26 mouse cellular contexts compared by ENCODE assay signal in the genomic region with DNA sequence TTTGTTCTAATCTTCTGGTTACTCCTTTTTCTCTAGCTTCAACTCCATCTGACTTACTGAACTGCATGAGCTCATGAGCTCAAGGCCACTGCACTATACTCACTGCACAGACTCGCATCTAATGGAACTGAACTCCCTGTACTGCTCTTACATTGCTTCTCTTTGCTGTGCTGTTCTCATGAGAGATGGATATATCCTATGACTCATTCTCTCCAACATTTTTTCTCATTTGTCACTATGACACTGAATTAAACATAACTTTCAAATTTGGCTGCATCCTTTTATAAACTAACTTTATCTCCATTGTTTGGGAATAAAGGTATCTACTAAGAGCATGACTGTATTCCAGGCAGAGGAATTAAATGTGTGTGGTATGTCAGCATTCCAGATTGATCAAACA.
"Had no signal": no experiment of that assay in that cellular context is flagged by ENCODE, and none has a peak within 500 bp of the region (broad histone marks: within the 10 kb centered on the region; RNA-seq: fewer than 3 reads in every experiment).

No protein-coding gene starts in this region.

- H3K36me3 ChIP-seq: heart, embryonic 13.5 days; heart, embryonic 15.5 days; hindbrain, embryonic 13.5 days; hindbrain, embryonic 15.5 days; kidney, embryonic 15.5 days; limb, embryonic 13.5 days; limb, embryonic 15.5 days; liver, embryonic 12.5 days had no signal

- H3K9ac ChIP-seq: heart, embryonic 13.5 days; heart, embryonic 15.5 days; hindbrain, embryonic 13.5 days; hindbrain, embryonic 15.5 days; kidney, embryonic 15.5 days; limb, embryonic 13.5 days; limb, embryonic 15.5 days; liver, embryonic 12.5 days; liver, embryonic 14.5 days had no signal

- H3K4me2 ChIP-seq: heart, embryonic 11.5 days; heart, embryonic 13.5 days; heart, embryonic 15.5 days; hindbrain, embryonic 13.5 days; hindbrain, embryonic 15.5 days; kidney, embryonic 15.5 days; limb, embryonic 13.5 days; limb, embryonic 15.5 days; liver, embryonic 12.5 days had no signal

- H3K27ac ChIP-seq: heart, adult 2 months; heart, embryonic 13.5 days; heart, embryonic 15.5 days; hindbrain, embryonic 13.5 days; hindbrain, embryonic 15.5 days; hindbrain, postnatal 0 days; kidney, embryonic 15.5 days; kidney, postnatal 0 days; limb, embryonic 13.5 days; limb, embryonic 15.5 days; liver, embryonic 12.5 days; liver, embryonic 14.5 days had no signal

- H3K4me1 ChIP-seq: heart, embryonic 13.5 days; heart, embryonic 15.5 days; hindbrain, embryonic 13.5 days; hindbrain, embryonic 15.5 days; kidney, embryonic 15.5 days; limb, embryonic 13.5 days; limb, embryonic 15.5 days; liver, embryonic 12.5 days had no signal

- H3K4me3 ChIP-seq: heart, adult 2 months; heart, embryonic 13.5 days; heart, embryonic 15.5 days; hindbrain, embryonic 13.5 days; hindbrain, embryonic 15.5 days; kidney, embryonic 15.5 days; limb, embryonic 13.5 days; limb, embryonic 15.5 days; liver, embryonic 12.5 days had no signal

- H3K9me3 ChIP-seq: heart, embryonic 15.5 days; hindbrain, embryonic 13.5 days; hindbrain, embryonic 15.5 days; kidney, embryonic 15.5 days; limb, embryonic 15.5 days had no signal

- DNase-seq: gastrocnemius, postnatal 14 days; gastrocnemius, postnatal 36 days; heart, adult 11 months; heart, adult 2 months; heart, postnatal 14 days; heart, postnatal 36 days; kidney, adult 11 months; kidney, adult 2 months; kidney, adult 9 months; kidney, postnatal 14 days; kidney, postnatal 36 days; layer of hippocampus, adult 9-11 months; layer of hippocampus, postnatal 36 days had no signal

- ATAC-seq: hindbrain, postnatal 0 days; intestine, embryonic 16.5 days; liver, embryonic 12.5 days had no signal

- H3K27me3 ChIP-seq: heart, embryonic 13.5 days; heart, embryonic 15.5 days; hindbrain, embryonic 13.5 days; hindbrain, embryonic 15.5 days; kidney, embryonic 15.5 days; limb, embryonic 13.5 days; limb, embryonic 15.5 days; liver, embryonic 12.5 days had no signal
